Mouse (Mus musculus) forebrain, embryonic 14.5 days (tissue): ENCODE data around the gene Ostn. TPM values are rescaled to one million over a fixed set of nuclear protein-coding genes. Genes with fewer than 3 reads are reported as not detected.
"Not testable (repeated sequence)": the region's sequence is repeated elsewhere in the genome, so short reads cannot be mapped to it uniquely, and the experiment has no call there.

Source experiments
- ATAC-seq: fragments of 200-750 bp; cut with Nextera tagmentation; 2 replicates; pipeline ENCODE4 v1.8.0; 2017; ENCODE audit warnings: mild to moderate bottlenecking, moderate library complexity
- DNase-seq: peaks from one replicate; pipeline ENCODE4 v3.0.0-alpha.2; 2015; ENCODE audit warnings: low spot score
- H3K27ac ChIP-seq: fragments of 300-500 bp; sonication (generic); 2 replicates; pipeline ENCODE4 v1.5.1; 2014; ENCODE audit warnings: low read depth, mild to moderate bottlenecking, control low read depth, low read length, moderate library complexity
- H3K27me3 ChIP-seq: fragments of 300-500 bp; sonication (generic); replicated peaks from 2 replicates; pipeline ENCODE4 v1.6.1; 2014; ENCODE audit warnings: low read length, control low read depth, mixed read lengths; ENCODE audit not compliant: control insufficient read depth, insufficient read depth
- H3K36me3 ChIP-seq: fragments of 300-500 bp; sonication (generic); 2 replicates; pipeline ENCODE4 v1.6.1; 2014; ENCODE audit warnings: low read length, control low read depth; ENCODE audit not compliant: control insufficient read depth, insufficient read depth
- H3K4me1 ChIP-seq: fragments of 300-500 bp; sonication (generic); 2 replicates; pipeline ENCODE4 v1.6.1; 2014; ENCODE audit warnings: antibody characterized with exemption, low read length, control low read depth; ENCODE audit not compliant: control insufficient read depth, insufficient read depth
- H3K4me2 ChIP-seq: fragments of 300-500 bp; sonication (generic); 2 replicates; pipeline ENCODE4 v1.6.1; 2014; ENCODE audit warnings: mild to moderate bottlenecking, control low read depth, low read length
- H3K4me3 ChIP-seq: fragments of 300-500 bp; sonication (generic); 2 replicates; pipeline ENCODE4 v1.5.1; 2014; ENCODE audit warnings: low read depth, low read length, control low read depth
- H3K9ac ChIP-seq: fragments of 300-500 bp; sonication (generic); 2 replicates; pipeline ENCODE4 v1.6.1; 2014; ENCODE audit warnings: mild to moderate bottlenecking, low read length, control low read depth, moderate library complexity
- H3K9me3 ChIP-seq: fragments of 300-500 bp; sonication (generic); replicated peaks from 2 replicates; pipeline ENCODE4 v1.6.1; 2016; ENCODE audit warnings: low read length, control low read depth, mixed read lengths; ENCODE audit not compliant: control insufficient read depth
- WGBS: fragments of 180-500 bp; shearing (Covaris S2); extraction: QIAGEN DNeasy Blood & Tissue Kit; methylation state at CpG from one replicate; pipeline ENCODE4 v1.1.7; 2014; 5-methylcytosine and 5-hydroxymethylcytosine counted together
- polyA plus RNA-seq: library from polyadenylated mRNA; unstranded; fragments of >200 nt; fragmentation: Nextera tagmentation; extraction: Ambion mirVana; gene quantifications from 2 replicates; pipeline ENCODE4 v1.2.1, GENCODE M21; 2014

Gene Ostn
- polyA plus RNA-seq = not detected in 2 replicates

DNA sequence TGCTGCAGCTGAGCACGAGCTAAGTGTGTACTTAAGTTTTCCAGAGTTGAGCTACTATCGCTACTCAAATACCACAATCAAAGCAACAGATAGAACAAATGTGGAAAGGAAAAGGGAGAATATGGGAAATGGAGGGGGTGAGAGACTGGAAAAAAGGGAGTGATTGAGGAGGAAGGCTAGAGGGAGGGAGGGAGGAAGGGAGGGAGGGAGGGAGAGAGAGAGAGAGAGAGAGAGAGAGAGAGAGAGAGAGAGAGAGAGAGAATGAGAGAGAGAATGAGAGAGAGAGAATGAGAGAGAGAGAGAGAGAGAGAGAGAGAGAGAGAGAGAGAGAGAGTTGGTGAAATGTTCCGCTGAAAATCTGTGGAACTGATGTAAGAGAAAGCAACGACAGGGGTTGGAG lies at the start of gene Ostn:
TSS of gene Ostn (plus strand) at position 301 of the 400 bp plus-strand sequence.
- not testable (repeated sequence) for ATAC-seq, H3K27me3 ChIP-seq, H3K4me1 ChIP-seq, H3K4me3 ChIP-seq, H3K4me2 ChIP-seq, DNase-seq, H3K9ac ChIP-seq, H3K27ac ChIP-seq, H3K9me3 ChIP-seq, H3K36me3 ChIP-seq
- 87% methylated on average over 4 of the region's 4 CpGs for WGBS

DNA sequence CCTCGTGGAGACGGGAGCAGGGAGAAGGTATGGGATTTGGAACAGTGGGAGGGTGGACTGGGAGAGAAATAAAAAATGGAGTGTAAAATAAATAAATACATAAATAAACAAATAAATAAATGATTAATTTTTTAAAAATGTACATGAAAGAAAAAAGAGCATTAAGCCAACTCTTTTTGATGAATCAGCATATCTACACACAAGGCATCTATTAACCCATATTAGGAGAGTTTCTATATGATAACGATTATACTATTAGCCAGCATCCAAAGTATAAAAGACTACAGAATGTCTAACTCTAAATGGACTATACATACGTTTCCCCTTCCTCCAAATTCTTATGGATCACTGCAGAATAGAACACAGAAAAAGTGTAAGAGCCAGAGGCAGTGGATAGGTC lies 38.5 kb upstream of the Ostn start:
- Histone ChIP-seq H3K27ac (no peak overlapping the region), H3K27me3 (no peaks in the 10 kb centered on the region), H3K4me2 (no peak overlapping the region), H3K36me3 (no peaks in the 10 kb centered on the region), H3K4me1 (no peaks in the 10 kb centered on the region), H3K9me3 (no peaks in the 10 kb centered on the region), H3K9ac (no peak overlapping the region), H3K4me3 (no peak overlapping the region)
- 82% methylated on average over 4 of the region's 4 CpGs for WGBS
- no peak for ATAC-seq
- no peak for DNase-seq

DNA sequence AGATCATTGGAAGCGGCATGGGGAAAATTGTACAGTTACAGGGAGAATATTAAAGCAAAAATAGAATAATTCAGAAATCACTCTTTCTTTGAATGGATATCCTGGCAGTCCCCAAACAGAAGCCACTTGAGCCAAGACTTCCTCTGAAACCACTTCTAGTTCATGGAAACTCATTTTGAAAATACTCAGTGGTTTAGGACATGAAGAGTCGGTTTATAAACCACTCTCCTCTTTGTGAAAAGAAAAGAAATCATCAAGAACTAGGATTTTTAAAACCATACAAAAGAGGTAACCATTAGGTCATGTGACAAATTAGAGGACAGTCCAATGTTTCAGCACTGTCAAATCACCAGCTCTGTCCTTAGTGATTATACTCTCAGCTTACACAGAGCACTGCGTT lies 19.9 kb upstream of the Ostn start:
- ATAC-seq (no peak), DNase-seq (no peak)
- WGBS = 83% methylated on average over 3 of the region's 3 CpGs
- no peak overlapping the region for H3K9ac ChIP-seq
- H3K9me3 ChIP-seq = no peaks in the 10 kb centered on the region
- no peak overlapping the region for H3K4me2 ChIP-seq
- H3K4me1 ChIP-seq = no peaks in the 10 kb centered on the region
- H3K4me3 ChIP-seq = no peak overlapping the region
- no peaks in the 10 kb centered on the region for H3K36me3 ChIP-seq
- H3K27me3 ChIP-seq = no peaks in the 10 kb centered on the region
- no peak overlapping the region for H3K27ac ChIP-seq

DNA sequence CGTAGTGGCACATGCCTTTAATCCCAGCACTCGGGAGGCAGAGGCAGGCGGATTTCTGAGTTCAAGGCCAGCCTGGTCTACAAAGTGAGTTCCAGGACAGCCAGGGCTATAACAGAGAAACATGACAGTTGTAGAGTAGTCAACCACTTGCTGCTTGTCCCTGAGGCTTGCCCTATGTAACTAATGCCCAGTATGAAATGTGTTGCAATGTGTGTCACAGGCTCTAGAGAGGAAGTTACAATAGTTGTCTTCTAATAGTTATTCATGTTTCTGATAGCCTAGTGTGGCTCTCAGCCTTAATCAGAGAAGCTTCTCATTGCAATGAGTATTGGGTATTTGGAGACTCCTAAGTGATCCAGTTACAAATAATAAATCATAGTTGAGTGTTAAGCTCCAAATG lies 10.8 kb upstream of the Ostn start:
- H3K4me1 ChIP-seq = no peaks in the 10 kb centered on the region
- no peak overlapping the region for H3K9ac ChIP-seq
- H3K27me3 ChIP-seq = no peaks in the 10 kb centered on the region
- WGBS = 92% methylated on average over 3 of the region's 3 CpGs
- DNase-seq (no peak), ATAC-seq (no peak)
- H3K4me2 ChIP-seq = no peak overlapping the region
- no peaks in the 10 kb centered on the region for H3K36me3 ChIP-seq
- H3K27ac ChIP-seq = no peak overlapping the region
- no peak overlapping the region for H3K4me3 ChIP-seq
- no peaks in the 10 kb centered on the region for H3K9me3 ChIP-seq

DNA sequence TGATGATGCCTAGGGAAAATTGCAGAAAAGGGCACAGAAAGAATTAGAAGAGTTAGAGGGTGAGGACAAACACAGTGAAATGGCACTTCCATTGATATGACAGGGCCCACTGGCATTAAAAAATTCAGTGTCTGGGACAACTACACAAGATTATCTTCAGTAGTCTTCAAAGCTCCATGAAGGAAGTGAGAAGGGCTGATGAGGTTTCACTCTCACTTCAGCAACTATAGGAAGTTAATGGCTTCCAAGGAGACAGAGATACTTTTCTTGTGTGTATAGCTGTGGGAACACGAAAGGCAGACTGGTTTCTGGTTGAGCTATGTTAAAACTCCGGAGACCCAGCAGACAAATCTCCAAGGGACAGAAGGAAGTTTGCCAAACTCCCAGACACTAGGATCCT lies 10.4 kb upstream of the Ostn start:
- Histone ChIP-seq H3K4me3 (no peak overlapping the region), H3K36me3 (no peaks in the 10 kb centered on the region), H3K27me3 (no peaks in the 10 kb centered on the region), H3K9ac (no peak overlapping the region), H3K4me1 (no peaks in the 10 kb centered on the region), H3K4me2 (no peak overlapping the region), H3K9me3 (no peaks in the 10 kb centered on the region), H3K27ac (no peak overlapping the region)
- WGBS = 81% methylated on average over 2 of the region's 2 CpGs
- ATAC-seq = no peak
- no peak for DNase-seq

DNA sequence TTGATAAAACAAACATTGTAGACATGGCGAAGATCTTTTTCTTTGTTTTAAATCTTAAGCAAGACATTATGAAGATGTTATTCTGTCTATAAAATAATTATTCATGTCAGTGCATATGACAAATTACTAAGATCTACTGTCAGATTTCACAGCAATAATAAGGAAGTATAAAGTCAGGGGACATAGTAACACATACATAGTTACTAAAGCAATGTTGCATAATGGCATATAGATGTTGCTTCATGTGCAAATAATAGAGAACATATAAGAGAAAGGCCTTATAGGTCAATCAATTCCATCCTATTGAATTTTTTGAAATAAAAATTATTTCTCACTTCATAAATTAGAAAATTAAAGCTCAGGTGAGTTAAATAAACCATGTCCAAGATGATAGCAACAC lies 11.8 kb downstream of the Ostn start:
- Histone ChIP-seq H3K4me1 (no peaks in the 10 kb centered on the region), H3K27ac (no peak overlapping the region), H3K4me2 (no peak overlapping the region), H3K27me3 (no peaks in the 10 kb centered on the region), H3K9ac (no peak overlapping the region), H3K4me3 (no peak overlapping the region), H3K36me3 (no peaks in the 10 kb centered on the region), H3K9me3 (no peaks in the 10 kb centered on the region)
- DNase-seq = no peak
- ATAC-seq = no peak
- 83% methylated on average over 1 of the region's 1 CpGs for WGBS

DNA sequence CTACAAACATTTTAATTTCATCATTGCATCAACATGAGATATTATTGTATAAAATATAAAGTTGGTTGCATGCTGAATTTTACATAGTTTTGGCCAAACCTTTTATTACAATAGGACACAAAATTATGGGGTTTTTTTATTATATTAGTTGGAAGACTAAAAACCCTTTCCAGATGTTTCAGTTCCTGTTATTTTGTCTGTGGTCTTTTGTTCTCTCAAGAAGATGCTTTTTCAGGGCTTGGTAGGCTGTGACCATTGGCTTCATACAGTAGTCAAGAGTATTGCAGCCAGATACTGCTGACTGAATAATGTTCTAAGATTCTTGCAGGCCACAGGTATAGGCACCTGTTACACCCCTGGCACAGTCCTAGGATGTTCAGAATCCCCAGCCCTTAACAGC lies 14.8 kb downstream of the Ostn start:
- H3K9me3 ChIP-seq = no peaks in the 10 kb centered on the region
- ATAC-seq (no peak), DNase-seq (no peak)
- H3K4me2 ChIP-seq = no peak overlapping the region
- no peak overlapping the region for H3K4me3 ChIP-seq
- no peak overlapping the region for H3K27ac ChIP-seq
- H3K4me1 ChIP-seq = no peaks in the 10 kb centered on the region
- no peaks in the 10 kb centered on the region for H3K27me3 ChIP-seq
- H3K9ac ChIP-seq = no peak overlapping the region
- no peaks in the 10 kb centered on the region for H3K36me3 ChIP-seq

DNA sequence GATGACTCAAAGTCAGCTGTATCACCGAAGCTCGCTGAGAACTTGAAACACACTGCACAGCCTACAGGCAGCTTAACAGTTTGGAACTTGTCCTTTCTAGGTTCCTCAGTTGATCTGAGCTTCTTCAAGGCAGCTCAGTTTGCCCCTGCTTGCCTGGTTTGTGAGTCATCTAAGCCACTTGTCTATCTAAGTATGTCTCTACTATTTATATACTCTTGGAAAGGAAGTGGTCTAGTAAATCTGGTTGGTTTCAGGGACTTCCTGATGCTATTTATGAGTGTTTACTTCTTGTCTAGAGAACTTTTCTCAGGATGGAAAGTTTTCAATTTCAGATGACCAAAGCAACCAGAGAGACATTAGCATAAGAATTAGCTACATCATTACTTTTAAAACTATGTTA lies 19.2 kb downstream of the Ostn start:
- Histone ChIP-seq H3K36me3 (no peaks in the 10 kb centered on the region), H3K4me2 (no peak overlapping the region), H3K27ac (no peak overlapping the region), H3K9ac (no peak overlapping the region), H3K9me3 (no peaks in the 10 kb centered on the region), H3K4me3 (no peak overlapping the region), H3K27me3 (no peaks in the 10 kb centered on the region), H3K4me1 (no peaks in the 10 kb centered on the region)
- whole genome bisulfite sequencing = 95% methylated on average over 2 of the region's 2 CpGs
- DNase-seq = no peak
- no peak for ATAC-seq

DNA sequence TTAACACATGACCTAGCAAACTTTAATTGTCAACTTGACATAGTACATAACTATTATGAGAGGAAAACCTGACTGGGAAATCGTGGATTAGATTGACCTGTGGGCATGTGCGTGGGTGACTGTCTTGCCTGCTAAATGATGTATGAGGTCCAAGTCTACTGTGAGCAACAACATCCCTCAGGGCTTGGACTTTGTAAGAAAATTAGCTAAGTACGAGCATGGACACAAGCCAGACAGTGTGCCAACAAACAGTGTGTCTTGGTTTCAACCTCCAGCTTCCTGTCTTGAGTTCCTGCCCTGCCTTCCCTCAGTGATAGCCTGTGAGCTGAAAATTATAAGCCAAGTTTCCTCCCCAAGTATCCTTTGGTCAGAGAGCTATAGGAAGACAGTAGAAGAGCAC lies 40.2 kb downstream of the Ostn start:
- H3K27ac ChIP-seq = no peak overlapping the region
- WGBS = 87% methylated on average over 3 of the region's 3 CpGs
- H3K27me3 ChIP-seq = no peaks in the 10 kb centered on the region
- no peaks in the 10 kb centered on the region for H3K36me3 ChIP-seq
- DNase-seq (no peak), ATAC-seq (no peak)
- H3K9me3 ChIP-seq = no peaks in the 10 kb centered on the region
- no peak overlapping the region for H3K9ac ChIP-seq
- no peak overlapping the region for H3K4me3 ChIP-seq
- no peaks in the 10 kb centered on the region for H3K4me1 ChIP-seq
- H3K4me2 ChIP-seq = no peak overlapping the region

DNA sequence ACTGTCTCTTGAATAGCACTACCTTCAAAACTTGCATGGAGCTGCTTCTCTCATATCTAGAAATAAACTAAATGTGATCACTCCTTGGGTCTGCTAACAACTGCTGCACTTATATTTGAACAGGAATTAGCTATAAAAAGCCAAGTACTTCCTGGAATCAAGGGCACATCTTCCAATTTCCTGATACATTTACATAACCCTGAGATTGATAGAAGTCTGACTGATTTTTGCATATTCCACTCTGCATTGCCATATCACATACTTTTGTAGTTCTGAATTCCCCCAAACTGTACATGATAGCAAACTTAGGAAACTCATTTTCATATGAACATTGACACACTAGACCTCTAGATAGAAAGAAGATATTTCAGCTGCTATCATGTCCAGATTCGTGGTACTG lies 41.1 kb downstream of the Ostn start:
- Histone ChIP-seq H3K36me3 (no peaks in the 10 kb centered on the region), H3K27ac (no peak overlapping the region), H3K4me3 (no peak overlapping the region), H3K4me2 (no peak overlapping the region), H3K4me1 (no peaks in the 10 kb centered on the region), H3K27me3 (no peaks in the 10 kb centered on the region), H3K9ac (no peak overlapping the region), H3K9me3 (no peaks in the 10 kb centered on the region)
- WGBS = 79% methylated on average over 1 of the region's 1 CpGs
- ATAC-seq = no peak
- DNase-seq = no peak
